Mouse (Mus musculus) brain, embryonic 14.5 days (tissue): ENCODE data around the gene Gimap8. TPM values are rescaled to one million over a fixed set of nuclear protein-coding genes. Genes with fewer than 3 reads are reported as not detected.

ENCODE experiments used
- DNase-seq: peaks from one replicate; pipeline ENCODE4 v3.0.0-alpha.2; 2011; ENCODE audit warnings: low read depth
- CTCF ChIP-seq: fragments of 200-500 bp; IDR thresholded peaks from 2 replicates; pipeline ENCODE4 v1.5.1; 2012; ENCODE audit warnings: inconsistent platforms, mild to moderate bottlenecking, moderate library complexity, borderline replicate concordance; ENCODE audit not compliant: insufficient read depth, insufficient read length; ENCODE audit errors: extremely low read depth
- POLR2A ChIP-seq: fragments of 200-500 bp; IDR thresholded peaks from 2 replicates; pipeline ENCODE4 v1.6.1; 2012; ENCODE audit warnings: mild to moderate bottlenecking, inconsistent platforms, borderline replicate concordance; ENCODE audit not compliant: poor library complexity, insufficient read depth, insufficient read length, severe bottlenecking; ENCODE audit errors: extremely low read depth
- polyA plus RNA-seq: library from polyadenylated mRNA; depleted of rRNA; stranded (reverse); fragments of >200 nt; gene quantifications from 2 replicates; pipeline ENCODE4 v1.2.3, GENCODE M21; 2012

Gene Gimap8
- polyA plus RNA-seq, 1 experiment, result 1.6 TPM

DNA sequence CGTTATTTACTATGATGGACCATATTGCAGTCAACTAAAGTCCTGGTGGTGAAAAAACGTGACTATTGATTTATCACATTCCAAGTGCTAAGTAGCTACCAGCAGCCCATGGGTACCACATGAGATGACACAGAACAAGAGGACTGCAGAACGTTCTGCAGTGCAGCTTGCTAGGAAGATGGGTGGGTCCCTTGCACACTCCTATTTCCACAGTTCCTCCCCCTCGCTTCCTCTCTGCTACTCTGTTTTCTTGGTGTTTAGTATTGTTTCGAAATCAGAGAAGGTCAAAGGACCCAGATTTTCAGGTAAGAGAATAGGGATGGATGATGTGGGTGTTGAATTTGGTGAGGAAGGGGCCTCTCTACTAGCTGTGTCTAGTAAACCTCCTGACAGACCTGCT, 37.3 kb downstream of the Gimap8 start, which contains the start of gene Gimap4:
Gimap4 (plus strand) TSS at position 231 of the 400 bp plus-strand sequence.
- TF ChIP-seq CTCF, result no peak
- TF ChIP-seq POLR2A, result no peak
- DNase-seq, result no peak

DNA sequence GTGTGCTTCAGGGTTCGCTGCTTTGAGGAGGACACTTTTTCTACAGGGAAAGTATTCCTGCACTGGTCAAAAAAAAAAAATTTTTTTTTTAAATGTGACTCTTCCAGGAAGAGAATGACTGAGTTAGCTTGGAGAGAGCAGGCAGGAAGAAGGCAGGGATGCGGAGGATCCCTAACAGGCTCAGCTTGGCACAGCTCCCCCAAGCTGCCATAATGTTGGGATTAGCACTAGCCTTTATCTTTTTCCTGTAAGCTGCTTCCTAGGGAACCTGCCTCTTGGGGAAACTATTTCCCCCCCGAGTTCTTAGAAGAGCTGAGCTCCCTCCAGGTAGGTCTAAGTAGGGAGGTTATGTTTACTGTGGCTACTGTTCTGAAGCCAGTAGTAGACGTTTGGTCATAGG, 37.8 kb downstream of the Gimap8 start:
- DNase-seq, result no peak
- TF ChIP-seq POLR2A (no peak), CTCF (no peak)

DNA sequence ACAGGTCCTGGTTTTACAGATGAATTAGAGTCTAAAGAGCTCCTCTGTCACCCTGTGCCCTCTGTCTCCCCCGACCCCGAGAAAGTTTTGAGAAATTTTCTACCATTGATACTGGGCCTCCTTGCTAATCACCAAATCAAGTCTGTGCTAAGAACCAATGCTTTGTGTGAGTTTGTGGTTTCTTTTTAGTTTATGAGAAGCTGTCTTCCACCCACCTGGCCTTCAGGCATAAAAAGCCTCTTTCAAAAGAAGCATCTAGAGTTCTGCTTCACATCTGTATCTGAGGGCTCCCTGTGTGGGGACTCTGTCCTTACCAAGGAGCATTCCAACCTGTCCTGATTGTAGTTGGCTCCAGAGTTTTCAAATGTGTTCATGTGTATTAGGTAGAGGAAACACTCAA, 38.2 kb downstream of the Gimap8 start:
- DNase-seq, result no peak
- TF ChIP-seq CTCF (no peak), POLR2A (no peak)

DNA sequence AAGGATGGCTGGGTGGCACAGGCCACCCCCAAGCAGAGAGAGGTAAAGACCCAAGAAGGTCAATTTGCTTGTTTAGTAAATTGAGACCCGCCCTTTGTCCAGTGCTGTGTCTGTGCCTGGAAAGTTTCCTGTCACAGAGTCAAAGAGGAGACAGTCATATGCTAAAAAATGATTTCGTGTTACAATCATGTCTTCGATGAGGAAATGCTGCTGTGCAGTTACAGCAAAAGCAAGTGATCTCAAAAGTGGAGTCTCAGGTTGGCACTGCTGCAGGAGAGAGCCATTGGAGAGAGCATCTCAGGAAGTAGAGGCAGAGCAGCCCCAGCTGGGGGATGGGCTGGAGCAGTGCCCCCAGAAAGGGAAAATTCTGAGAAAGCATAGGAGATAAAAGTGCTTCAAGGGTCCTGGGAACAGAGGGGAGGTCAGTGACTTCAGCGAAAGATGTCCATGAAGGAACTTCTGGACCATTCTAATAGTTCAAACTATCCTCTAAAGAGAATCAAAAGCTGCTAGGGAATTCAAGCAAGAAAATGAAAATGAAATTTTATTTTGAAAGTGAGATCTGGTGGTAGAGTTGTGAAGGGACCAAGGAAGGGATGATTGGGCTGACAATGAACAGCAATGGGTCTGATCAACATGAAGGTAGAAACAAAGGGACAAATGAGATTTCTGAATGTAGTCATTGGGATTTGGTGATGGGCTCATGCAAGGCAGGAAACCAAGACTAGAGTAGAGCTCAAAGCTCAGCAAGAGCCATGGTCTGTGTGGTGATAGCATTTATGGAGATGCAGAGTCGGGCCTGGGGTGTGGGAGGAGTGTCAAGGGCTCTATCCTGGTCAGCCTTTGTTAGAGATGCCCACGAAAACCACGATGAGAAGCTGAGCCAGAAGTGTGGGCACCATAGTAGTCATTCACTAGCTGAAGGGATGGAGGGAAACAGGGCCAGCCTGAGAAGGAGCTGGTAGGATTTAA, 38.9 kb downstream of the Gimap8 start:
- no peak for DNase-seq
- TF ChIP-seq POLR2A (no peak), CTCF (no peak)

DNA sequence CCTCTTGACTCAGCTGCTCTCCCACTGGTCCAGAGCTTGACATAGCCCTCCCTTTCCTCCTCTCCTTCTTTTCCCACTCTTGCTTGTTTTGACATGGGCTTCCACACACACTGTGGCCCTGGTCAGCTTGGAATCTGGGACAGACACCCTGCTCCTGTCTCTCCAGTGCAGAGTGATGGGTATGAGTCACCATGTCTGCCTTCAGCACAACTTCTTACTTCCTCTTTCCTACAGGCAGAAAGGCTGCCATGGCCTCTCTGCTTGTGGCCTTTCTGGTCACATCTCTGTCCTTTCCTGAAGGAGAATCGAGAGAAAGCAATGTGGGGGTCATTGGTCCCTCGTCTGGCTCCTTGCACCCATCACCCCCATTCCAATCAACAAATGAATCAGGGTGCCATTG, 40.0 kb downstream of the Gimap8 start:
- no peak for DNase-seq
- TF ChIP-seq CTCF (no peak), POLR2A (no peak)

DNA sequence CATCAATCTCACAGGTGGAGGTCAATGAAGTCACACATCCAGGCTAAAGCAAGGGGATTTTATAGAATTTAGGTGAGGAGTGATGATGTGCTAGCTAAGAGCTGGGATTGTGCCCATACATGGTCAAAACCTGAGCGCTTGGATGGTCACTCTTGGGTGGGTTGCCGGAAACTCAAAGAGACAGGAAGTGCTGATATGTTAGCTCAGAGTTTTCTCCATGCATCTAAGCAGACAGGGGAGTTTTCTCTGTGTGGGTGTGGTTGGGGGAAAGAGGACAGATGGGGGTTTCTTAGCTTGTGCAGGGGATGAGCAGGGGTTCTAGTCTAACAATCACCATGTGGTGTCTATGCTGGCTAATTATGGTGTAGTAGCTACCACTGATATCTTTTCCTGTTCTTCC, 42.3 kb downstream of the Gimap8 start:
- TF ChIP-seq POLR2A (no peak), CTCF (no peak)
- no peak for DNase-seq

DNA sequence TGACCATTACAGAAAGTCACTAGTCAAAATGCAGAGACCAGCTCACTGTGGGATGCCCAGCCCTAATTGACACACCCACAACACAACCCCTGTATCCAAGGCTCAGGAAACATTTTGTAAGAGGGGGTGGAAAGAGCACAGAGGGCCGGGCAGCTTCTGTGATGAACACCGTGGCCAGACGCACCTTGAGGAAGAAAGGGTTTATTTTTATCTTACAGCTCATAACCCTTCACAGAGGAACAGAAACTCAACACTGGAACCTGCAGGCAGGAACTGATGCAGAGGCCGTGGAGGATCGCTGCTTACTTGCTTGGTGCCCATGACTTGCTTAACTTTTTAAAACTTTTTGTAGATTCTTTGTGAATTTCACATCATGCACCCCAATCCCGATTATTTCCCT, 45.9 kb downstream of the Gimap8 start:
- no peak for DNase-seq
- TF ChIP-seq POLR2A (no peak), CTCF (no peak)

DNA sequence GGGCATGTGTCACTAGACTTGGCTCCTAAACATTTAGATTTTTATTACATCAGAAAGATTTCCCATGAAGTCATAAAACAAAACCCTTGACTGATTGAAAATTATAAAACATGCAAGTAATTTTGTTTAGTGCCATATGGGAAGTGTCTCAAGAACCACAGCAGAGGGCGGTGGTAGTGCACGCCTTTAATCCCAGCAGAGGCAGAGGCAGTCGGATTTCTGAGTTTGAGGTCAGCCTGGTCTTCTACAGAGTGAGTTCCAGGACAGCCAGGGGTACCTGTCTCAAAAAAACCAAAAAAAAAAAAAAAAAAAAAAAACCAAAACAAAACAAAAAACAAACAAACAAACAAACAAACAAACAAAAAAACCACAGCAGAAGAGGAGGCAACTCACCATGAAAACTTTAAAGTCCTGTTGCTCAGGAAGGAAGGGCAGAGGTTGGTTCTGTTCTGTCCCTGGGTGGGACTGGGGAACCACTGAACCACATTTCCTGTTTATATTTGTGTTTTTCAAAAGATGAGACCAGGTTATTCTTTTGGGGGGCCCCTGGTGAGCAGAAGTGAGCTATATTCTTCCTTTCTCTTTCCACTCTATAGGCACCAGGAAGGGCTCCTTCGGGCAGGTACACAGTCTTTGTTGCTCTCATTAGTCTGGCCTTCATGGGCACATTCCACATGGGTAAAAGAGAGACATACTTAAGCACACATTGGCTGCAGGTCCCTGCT, 50.0 kb downstream of the Gimap8 start:
- TF ChIP-seq POLR2A, result no peak
- TF ChIP-seq CTCF, result no peak

DNA sequence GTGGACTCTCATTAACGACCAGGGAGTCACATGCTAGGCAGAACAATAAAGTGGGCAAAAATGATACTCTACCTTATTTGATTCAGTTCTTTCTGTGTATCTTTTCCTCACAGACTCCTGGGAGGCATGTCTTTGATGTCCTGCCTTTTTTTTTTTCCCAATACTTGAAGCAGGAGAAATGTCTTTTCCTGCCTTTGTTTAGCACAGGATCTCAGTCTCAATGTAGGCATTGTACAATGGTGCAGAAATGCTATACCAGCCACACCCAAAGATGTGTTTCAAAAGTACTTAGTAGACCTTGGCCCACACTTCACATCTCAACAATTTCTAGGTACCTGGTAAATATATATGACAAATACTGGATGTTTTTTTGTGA, 50.5 kb downstream of the Gimap8 start:
- DNase-seq, result no peak
- no peak for TF ChIP-seq POLR2A

More for the DNA sequence above, 50.0 kb downstream of the Gimap8 start:
- no peak for DNase-seq

DNA sequence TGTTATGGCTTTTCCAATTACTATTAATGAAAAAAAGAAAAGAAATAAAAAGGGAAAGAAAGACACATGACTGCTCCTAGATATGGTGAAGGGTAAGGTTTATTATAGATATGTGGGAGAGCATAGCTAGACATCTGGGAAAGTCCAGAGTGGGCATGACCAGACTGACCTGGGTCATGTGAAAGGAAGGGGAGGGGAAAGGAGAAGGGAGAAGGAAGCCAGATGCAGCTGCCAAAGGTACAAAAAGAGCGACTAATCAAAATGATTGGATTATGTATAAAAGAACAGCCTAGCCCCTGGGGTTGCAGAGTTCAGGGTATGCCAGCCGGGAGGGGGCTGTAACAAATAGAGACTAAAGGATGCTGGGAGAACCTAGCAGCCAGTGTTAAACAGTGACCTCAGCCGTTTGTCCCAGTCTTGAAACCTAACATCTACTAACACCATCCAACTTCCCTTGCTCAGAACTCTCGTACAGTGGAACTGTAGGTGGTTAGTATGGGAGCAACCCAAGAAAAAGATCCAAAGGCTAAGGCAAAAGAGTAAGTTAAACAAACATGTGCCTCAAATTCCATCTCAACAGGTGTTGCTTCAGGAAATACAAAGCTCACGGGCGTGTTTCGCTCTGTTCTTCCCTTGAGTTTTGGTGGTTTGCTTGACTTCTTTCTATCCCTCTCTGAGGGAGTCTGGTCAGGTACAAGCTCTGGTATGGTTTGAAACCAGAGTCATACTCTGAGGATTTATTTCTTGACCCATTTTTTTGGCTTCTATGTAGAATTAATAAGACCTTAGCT, 51.2 kb downstream of the Gimap8 start:
- DNase-seq, result no peak
- no peak for TF ChIP-seq POLR2A
- no peak for TF ChIP-seq CTCF

DNA sequence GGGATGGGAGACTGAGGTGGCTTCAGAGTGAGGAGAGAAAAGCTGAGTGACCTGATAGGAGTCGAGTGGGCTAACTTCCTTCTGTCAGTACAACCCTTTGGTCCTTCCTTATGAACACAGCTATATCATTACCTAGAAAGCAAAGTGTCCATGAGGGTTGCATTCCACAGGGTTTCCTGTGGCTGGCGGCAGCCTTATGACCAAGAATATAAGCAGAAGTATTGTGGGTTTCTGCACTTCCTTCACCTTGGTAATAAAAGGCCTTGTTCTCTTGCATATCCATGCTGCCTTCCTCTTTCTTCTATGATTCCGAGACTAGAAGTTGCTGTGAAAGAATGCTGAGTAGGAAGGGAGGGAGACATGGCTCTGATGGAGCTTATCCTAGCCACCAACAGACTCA, 51.9 kb downstream of the Gimap8 start:
- no peak for TF ChIP-seq CTCF
- TF ChIP-seq POLR2A, result no peak
- no peak for DNase-seq
